Mouse (Mus musculus) right cerebral cortex, postnatal 14 days (tissue): ENCODE data around the gene Slc17a9.

Experiments
- DNase-seq: peaks from one replicate; pipeline ENCODE4 v3.0.0; 2022

Slc17a9 gene

GRCm38 (mm10) chr2:180724585-180725413, at the start of gene Slc17a9:
Gene Slc17a9, plus strand, starts transcription at chr2:180725263.
- no peak for DNase-seq

GRCm38 (mm10) chr2:180676706-180677105, 48.4 kb upstream of the Slc17a9 start:
- DNase-seq = no peak

GRCm38 (mm10) chr2:180678609-180679140, 46.4 kb upstream of the Slc17a9 start:
- peak; percentile 62 for DNase-seq

- no peak for DNase-seq
Measured at GRCm38 (mm10) chr2:180681225-180681624, 43.8 kb upstream of the Slc17a9 start.

GRCm38 (mm10) chr2:180683524-180683923, 41.5 kb upstream of the Slc17a9 start:
- no peak for DNase-seq

- DNase-seq = no peak
Measured at GRCm38 (mm10) chr2:180684031-180684430, 41.0 kb upstream of the Slc17a9 start.

GRCm38 (mm10) chr2:180689841-180690240, 35.2 kb upstream of the Slc17a9 start:
- DNase-seq = no peak

GRCm38 (mm10) chr2:180692630-180693029, 32.4 kb upstream of the Slc17a9 start:
- no peak for DNase-seq

GRCm38 (mm10) chr2:180695176-180695575, 29.9 kb upstream of the Slc17a9 start:
- DNase-seq = no peak

GRCm38 (mm10) chr2:180700457-180700856, 24.6 kb upstream of the Slc17a9 start:
- no peak for DNase-seq

GRCm38 (mm10) chr2:180701053-180701766, 23.9 kb upstream of the Slc17a9 start:
- DNase-seq = no peak

GRCm38 (mm10) chr2:180701767-180702621, 23.1 kb upstream of the Slc17a9 start:
- peak; percentile 92 for DNase-seq

GRCm38 (mm10) chr2:180702701-180703149, 22.3 kb upstream of the Slc17a9 start:
- no peak for DNase-seq

GRCm38 (mm10) chr2:180703175-180703574, 21.9 kb upstream of the Slc17a9 start:
- no peak for DNase-seq

GRCm38 (mm10) chr2:180703645-180704359, 21.3 kb upstream of the Slc17a9 start:
- DNase-seq = no peak

GRCm38 (mm10) chr2:180704591-180704990, 20.5 kb upstream of the Slc17a9 start:
- DNase-seq = no peak

GRCm38 (mm10) chr2:180705066-180705465, 20.0 kb upstream of the Slc17a9 start:
- no peak for DNase-seq

GRCm38 (mm10) chr2:180705975-180706374, 19.1 kb upstream of the Slc17a9 start:
- no peak for DNase-seq

GRCm38 (mm10) chr2:180709023-180709922, 15.8 kb upstream of the Slc17a9 start:
- DNase-seq = no peak

- peak; percentile 95 for DNase-seq
Measured at GRCm38 (mm10) chr2:180709923-180710272, 15.2 kb upstream of the Slc17a9 start, which contains the start of the genes Dido1 and Gid8. Gene Dido1, minus strand, starts transcription at chr2:180709999. Gene Gid8, plus strand, starts transcription at chr2:180710117.
